Mouse (Mus musculus) lung, embryonic 15.5 days (tissue): ENCODE measurements at regions not wholly inside any gene's neighbourhood (a gene's known extent, or its start where the extent isn't known, plus 50 kb on each side); places are given as distances from the start of the nearest gene placed in this dataset.

ENCODE experiments used
- ATAC-seq: fragments of 200-750 bp; cut with Nextera tagmentation; 2 replicates; pipeline ENCODE4 v1.8.0; 2017; ENCODE audit warnings: moderate number of reproducible peaks, borderline replicate concordance; ENCODE audit not compliant: low FRiP score, low TSS enrichment; ENCODE audit errors: extremely low read depth
- H3K27ac ChIP-seq: fragments of 300-500 bp; sonication (generic); 2 replicates; pipeline ENCODE4 v1.5.1; 2015; ENCODE audit warnings: moderate library complexity, mild to moderate bottlenecking, inconsistent platforms
- H3K27me3 ChIP-seq: fragments of 300-500 bp; sonication (generic); 2 replicates; pipeline ENCODE4 v1.6.1; 2015; ENCODE audit warnings: inconsistent platforms
- H3K36me3 ChIP-seq: fragments of 300-500 bp; sonication (generic); 2 replicates; pipeline ENCODE4 v1.6.1; 2015; ENCODE audit warnings: inconsistent platforms
- H3K4me1 ChIP-seq: fragments of 300-500 bp; sonication (generic); 2 replicates; pipeline ENCODE4 v1.6.1; 2015; ENCODE audit warnings: inconsistent platforms
- H3K4me2 ChIP-seq: fragments of 300-500 bp; sonication (generic); 2 replicates; pipeline ENCODE4 v1.6.1; 2015; ENCODE audit warnings: inconsistent platforms, mild to moderate bottlenecking, moderate library complexity
- H3K4me3 ChIP-seq: fragments of 300-500 bp; sonication (generic); 2 replicates; pipeline ENCODE4 v1.5.1; 2015; ENCODE audit warnings: mild to moderate bottlenecking, inconsistent platforms
- H3K9ac ChIP-seq: fragments of 300-500 bp; sonication (generic); 2 replicates; pipeline ENCODE4 v1.6.1; 2015; ENCODE audit warnings: inconsistent platforms
- H3K9me3 ChIP-seq: fragments of 300-500 bp; sonication (generic); 2 replicates; pipeline ENCODE4 v1.6.1; 2016; ENCODE audit warnings: inconsistent platforms
- WGBS: fragments of 180-500 bp; shearing (Covaris S2); methylation state at CpG from one replicate; pipeline ENCODE4 v1.1.7; 2015; 5-methylcytosine and 5-hydroxymethylcytosine counted together

DNA sequence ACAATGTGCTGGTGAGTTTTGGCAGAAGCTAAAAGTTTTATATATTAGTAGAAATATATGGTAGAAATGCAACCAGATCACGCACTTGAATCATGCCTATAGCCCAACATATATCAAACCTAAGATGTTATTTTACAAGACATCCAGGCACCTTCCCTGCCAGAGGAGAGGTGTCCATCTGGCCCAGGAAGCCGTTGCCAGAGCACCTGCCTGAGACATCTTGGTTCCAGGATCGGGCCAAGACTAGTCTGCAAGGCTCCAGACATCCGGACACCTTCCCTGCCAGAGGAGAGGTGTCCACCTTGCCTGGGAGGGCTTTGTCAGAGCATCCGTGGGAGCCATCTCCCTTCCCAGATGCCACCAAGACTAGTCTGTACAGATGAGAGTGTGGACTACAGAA is 388.5 kb downstream of the Gm11232 start:
- no peak for ATAC-seq
- WGBS = 85% methylated on average over 5 of the region's 5 CpGs
- H3K9ac ChIP-seq = no peak overlapping the region
- H3K9me3 ChIP-seq = no peaks in the 10 kb centered on the region
- no peaks in the 10 kb centered on the region for H3K4me1 ChIP-seq
- H3K36me3 ChIP-seq = no peaks in the 10 kb centered on the region
- no peak overlapping the region for H3K4me3 ChIP-seq
- no peak overlapping the region for H3K4me2 ChIP-seq
- H3K27ac ChIP-seq = no peak overlapping the region
- H3K27me3 ChIP-seq = no peaks in the 10 kb centered on the region

DNA sequence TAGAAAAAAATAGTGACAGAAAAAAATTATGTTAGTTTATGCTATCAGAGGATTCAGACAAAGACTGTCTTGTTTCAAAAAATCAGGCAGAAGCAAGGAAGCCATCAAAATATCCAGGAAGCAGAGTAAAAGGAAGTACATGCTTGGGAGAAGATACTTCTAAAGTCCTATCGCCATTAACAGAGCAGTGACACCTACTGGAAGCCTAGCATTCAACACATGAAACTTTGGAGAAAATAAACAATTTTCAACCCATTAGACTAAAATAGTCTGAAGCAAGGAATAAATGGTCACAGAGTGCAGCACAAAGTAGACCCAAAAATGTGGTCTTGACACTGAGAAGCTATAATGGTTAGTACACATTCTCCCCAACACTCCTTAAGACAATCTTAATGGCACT is 394.0 kb downstream of the Gm11232 start:
- no peak for ATAC-seq
- H3K4me2 ChIP-seq = no peak overlapping the region
- H3K27ac ChIP-seq = no peak overlapping the region
- no peak overlapping the region for H3K9ac ChIP-seq
- H3K4me3 ChIP-seq = no peak overlapping the region
- no peaks in the 10 kb centered on the region for H3K36me3 ChIP-seq
- H3K9me3 ChIP-seq = no peaks in the 10 kb centered on the region
- no peaks in the 10 kb centered on the region for H3K27me3 ChIP-seq
- no peaks in the 10 kb centered on the region for H3K4me1 ChIP-seq
- WGBS = 55% methylated on average over 1 of the region's 1 CpGs

DNA sequence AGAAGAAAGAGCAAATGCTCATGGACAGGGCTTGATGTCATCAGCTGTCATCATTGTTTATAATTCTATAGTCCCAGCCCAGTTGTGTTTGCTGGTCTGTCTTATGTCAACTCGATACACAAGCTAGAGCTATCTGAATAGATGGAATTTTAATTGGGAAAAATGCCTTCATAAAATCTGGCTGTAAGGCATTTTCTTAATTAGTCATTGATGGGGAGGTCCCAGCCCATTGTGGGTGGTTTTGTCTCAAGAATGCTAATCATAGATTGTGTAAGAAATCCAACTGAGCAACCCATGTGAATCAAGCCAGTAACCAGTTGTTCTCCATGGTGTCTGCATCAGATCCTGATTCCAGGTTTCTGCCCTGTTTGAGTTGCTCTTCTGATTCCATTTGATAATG is 400.1 kb downstream of the Gm11232 start:
- no peak overlapping the region for H3K4me3 ChIP-seq
- no peaks in the 10 kb centered on the region for H3K36me3 ChIP-seq
- no peaks in the 10 kb centered on the region for H3K4me1 ChIP-seq
- H3K27ac ChIP-seq = no peak overlapping the region
- 64% methylated on average over 1 of the region's 1 CpGs for WGBS
- H3K9ac ChIP-seq = no peak overlapping the region
- H3K9me3 ChIP-seq = no peaks in the 10 kb centered on the region
- ATAC-seq = no peak
- no peak overlapping the region for H3K4me2 ChIP-seq
- H3K27me3 ChIP-seq = no peaks in the 10 kb centered on the region

DNA sequence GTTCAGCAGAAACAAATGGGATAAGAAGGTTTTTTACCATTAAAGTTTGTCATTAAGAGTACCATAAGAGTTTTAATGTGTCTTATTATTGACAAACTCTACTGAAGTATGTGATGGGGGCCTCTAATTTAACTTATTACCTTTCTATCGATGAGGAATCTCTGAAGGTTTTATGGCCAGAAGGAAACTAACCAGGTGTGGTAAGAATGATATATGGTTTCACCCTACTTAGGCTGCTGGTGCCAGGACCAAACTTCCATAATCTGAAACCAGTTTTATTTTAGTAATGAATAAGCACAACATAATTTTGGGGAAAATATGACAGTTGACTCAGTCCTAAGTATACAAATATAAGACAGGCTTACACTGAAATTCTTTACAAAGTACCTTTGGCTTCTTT is 401.1 kb downstream of the Gm11232 start:
- no peak overlapping the region for H3K4me3 ChIP-seq
- H3K9ac ChIP-seq = no peak overlapping the region
- H3K4me1 ChIP-seq = no peaks in the 10 kb centered on the region
- 80% methylated on average over 1 of the region's 1 CpGs for WGBS
- H3K36me3 ChIP-seq = no peaks in the 10 kb centered on the region
- no peaks in the 10 kb centered on the region for H3K9me3 ChIP-seq
- H3K27ac ChIP-seq = no peak overlapping the region
- H3K4me2 ChIP-seq = no peak overlapping the region
- H3K27me3 ChIP-seq = no peaks in the 10 kb centered on the region
- no peak for ATAC-seq

DNA sequence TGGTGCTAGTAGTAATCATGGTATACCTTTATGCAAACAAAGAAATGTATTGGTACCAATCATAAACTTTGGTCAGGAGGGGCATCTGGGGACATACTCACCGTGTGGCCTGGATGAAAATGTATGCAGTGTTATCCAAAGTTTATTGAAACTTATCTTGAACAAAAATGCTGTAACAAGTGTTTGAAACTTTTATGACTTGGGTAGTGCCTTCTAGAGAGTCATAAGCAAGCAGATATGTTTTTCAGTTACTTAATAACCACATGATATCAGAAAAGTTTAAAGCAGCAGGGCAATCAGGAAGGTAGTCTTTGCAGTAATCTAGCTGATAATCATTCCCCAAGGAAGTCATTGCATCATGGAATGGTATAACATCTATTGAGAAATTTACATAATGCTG is 401.5 kb downstream of the Gm11232 start:
- Histone ChIP-seq H3K27me3 (no peaks in the 10 kb centered on the region), H3K9me3 (no peaks in the 10 kb centered on the region), H3K4me1 (no peaks in the 10 kb centered on the region), H3K36me3 (no peaks in the 10 kb centered on the region), H3K9ac (no peak overlapping the region), H3K4me2 (no peak overlapping the region), H3K27ac (no peak overlapping the region), H3K4me3 (no peak overlapping the region)
- WGBS = 58% methylated on average over 1 of the region's 1 CpGs
- ATAC-seq = no peak

DNA sequence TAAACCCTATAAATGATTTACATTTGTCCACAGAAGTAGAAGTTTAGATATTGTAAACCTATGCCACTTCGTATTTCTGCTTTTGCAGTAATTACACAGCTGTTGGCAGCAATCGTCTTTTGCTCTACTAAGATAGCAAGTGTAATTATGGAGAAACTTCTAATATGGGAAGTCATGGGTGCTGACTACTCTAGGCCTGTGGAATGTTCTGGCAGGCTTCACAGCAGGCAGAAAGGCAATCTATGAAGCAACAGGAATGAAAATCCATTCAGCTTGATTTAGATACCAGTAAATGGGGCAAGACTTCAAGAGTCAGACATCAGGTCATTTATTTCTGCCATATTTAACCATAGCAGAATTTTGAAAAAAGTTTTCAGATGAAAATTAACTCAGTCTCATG is 405.9 kb downstream of the Gm11232 start:
- H3K27ac ChIP-seq = no peak overlapping the region
- WGBS = 63% methylated on average over 2 of the region's 2 CpGs
- H3K9me3 ChIP-seq = no peaks in the 10 kb centered on the region
- no peak overlapping the region for H3K4me2 ChIP-seq
- H3K36me3 ChIP-seq = no peaks in the 10 kb centered on the region
- no peaks in the 10 kb centered on the region for H3K27me3 ChIP-seq
- no peaks in the 10 kb centered on the region for H3K4me1 ChIP-seq
- no peak for ATAC-seq
- H3K9ac ChIP-seq = no peak overlapping the region
- no peak overlapping the region for H3K4me3 ChIP-seq

DNA sequence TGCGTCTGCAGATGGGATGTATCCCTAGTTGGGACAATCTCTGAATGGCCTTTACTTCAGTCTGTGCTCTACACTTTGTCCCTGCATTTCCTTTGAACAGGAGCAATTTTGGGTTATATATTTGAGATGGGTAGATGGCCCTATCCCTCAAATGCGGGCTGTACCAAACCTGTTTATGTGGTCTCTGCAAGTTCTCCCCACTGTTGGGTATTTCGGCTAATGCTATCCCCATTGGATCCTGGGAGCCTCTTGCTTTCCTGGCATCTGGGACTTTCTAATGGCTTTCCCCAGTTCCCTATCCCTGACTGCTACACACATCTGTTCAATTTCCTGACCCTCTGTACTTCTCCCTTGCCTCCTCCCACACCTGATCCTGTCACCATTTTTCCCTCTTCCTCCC is 414.7 kb downstream of the Gm11232 start:
- no peak for ATAC-seq
- no peaks in the 10 kb centered on the region for H3K4me1 ChIP-seq
- WGBS = 83% methylated on average over 3 of the region's 3 CpGs
- H3K4me3 ChIP-seq = no peak overlapping the region
- H3K4me2 ChIP-seq = no peak overlapping the region
- H3K9me3 ChIP-seq = no peaks in the 10 kb centered on the region
- no peak overlapping the region for H3K9ac ChIP-seq
- H3K27me3 ChIP-seq = no peaks in the 10 kb centered on the region
- no peaks in the 10 kb centered on the region for H3K36me3 ChIP-seq
- H3K27ac ChIP-seq = no peak overlapping the region

DNA sequence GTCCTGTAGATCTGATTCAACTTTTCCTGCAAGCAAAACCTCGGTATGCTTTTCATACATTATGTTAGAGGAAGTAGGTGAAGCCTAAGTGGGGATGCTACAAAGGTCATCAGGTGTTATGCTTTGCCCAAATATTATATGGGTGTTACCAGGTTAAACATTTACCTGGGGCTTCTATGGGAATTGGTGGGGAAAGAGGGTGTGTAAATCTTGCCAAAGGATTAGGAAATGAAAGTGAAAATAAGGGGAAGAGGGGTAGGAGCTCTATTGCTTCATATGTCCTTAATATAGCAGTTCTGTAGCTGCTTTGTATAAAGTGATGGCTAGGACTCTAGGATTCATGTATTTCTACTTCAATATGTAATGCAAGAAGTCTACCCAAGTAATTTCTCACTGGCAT is 419.2 kb downstream of the Gm11232 start:
- no peaks in the 10 kb centered on the region for H3K9me3 ChIP-seq
- H3K4me3 ChIP-seq = no peak overlapping the region
- H3K27me3 ChIP-seq = no peaks in the 10 kb centered on the region
- no peaks in the 10 kb centered on the region for H3K36me3 ChIP-seq
- H3K4me1 ChIP-seq = no peaks in the 10 kb centered on the region
- no peak for ATAC-seq
- no peak overlapping the region for H3K27ac ChIP-seq
- 69% methylated on average over 1 of the region's 1 CpGs for WGBS
- H3K9ac ChIP-seq = no peak overlapping the region
- no peak overlapping the region for H3K4me2 ChIP-seq

DNA sequence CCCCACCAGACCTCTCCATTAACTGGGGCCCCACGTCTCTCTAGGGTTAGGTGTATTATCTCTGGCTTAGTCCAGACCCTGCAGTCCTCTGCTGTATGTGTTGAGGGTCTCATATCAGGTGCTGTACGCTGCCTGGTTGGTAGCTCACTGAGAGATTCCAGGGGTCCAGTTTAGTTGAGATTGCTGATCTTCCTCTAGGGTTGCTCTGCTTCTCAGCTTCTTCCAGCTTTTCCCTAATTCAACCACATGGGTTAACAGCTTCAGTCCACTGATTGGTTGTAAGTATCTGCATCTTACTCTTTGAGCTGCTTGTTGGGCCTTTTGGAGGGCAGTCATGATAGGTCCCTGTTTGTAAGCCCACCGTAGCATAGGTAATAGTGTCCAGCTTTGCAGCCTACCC is 425.1 kb downstream of the Gm11232 start:
- ATAC-seq = no peak
- Histone ChIP-seq H3K36me3 (no peaks in the 10 kb centered on the region), H3K27me3 (no peaks in the 10 kb centered on the region), H3K9me3 (no peaks in the 10 kb centered on the region), H3K4me3 (no peak overlapping the region), H3K9ac (no peak overlapping the region), H3K4me1 (no peaks in the 10 kb centered on the region), H3K27ac (no peak overlapping the region), H3K4me2 (no peak overlapping the region)
- 81% methylated on average over 3 of the region's 3 CpGs for WGBS

DNA sequence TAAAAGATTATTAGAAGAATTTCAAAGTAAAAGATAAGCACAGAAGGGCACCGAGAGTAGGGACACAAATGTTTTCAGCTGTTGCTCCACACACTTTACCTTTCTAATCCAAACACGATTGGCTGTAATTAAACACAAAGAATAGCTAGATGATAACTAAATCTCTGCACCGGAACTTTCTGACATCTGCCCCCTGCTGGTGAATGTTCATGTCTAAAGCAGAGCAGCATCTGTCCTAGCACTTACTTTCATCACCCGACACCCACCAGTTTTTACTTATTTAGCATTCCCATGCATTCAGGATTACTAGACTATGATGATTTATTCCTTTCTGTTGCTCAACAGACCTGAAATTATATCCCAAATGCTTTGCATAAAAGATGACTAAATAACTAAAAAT is 425.7 kb downstream of the Gm11232 start:
- ATAC-seq = no peak

DNA sequence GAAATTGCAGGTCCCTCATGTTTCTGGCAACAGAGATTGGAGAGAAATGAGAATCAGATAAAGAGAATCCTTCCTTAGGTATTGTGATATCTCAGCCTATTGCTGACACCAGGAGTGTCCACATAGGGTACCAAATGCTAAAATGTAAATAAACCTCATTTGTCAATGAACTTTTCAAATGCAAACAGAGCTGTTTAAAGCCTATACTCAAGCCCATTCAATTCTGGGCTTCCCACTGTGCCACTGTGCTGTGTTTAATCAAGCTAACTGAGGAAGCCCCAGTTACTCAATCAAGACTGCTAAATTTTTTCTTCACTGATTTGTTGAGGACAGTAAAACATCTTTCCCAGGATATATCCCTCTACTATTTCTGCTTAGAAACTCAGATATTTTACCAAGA is 441.2 kb downstream of the Gm11232 start:
- no peak overlapping the region for H3K4me3 ChIP-seq
- ATAC-seq = no peak

More for the DNA sequence above, 425.7 kb downstream of the Gm11232 start:
- Histone ChIP-seq H3K9me3 (no peaks in the 10 kb centered on the region), H3K27me3 (no peaks in the 10 kb centered on the region), H3K4me3 (no peak overlapping the region), H3K9ac (no peak overlapping the region), H3K4me2 (no peak overlapping the region), H3K27ac (no peak overlapping the region), H3K36me3 (no peaks in the 10 kb centered on the region), H3K4me1 (no peaks in the 10 kb centered on the region)
- WGBS = 67% methylated on average over 4 of the region's 4 CpGs

DNA sequence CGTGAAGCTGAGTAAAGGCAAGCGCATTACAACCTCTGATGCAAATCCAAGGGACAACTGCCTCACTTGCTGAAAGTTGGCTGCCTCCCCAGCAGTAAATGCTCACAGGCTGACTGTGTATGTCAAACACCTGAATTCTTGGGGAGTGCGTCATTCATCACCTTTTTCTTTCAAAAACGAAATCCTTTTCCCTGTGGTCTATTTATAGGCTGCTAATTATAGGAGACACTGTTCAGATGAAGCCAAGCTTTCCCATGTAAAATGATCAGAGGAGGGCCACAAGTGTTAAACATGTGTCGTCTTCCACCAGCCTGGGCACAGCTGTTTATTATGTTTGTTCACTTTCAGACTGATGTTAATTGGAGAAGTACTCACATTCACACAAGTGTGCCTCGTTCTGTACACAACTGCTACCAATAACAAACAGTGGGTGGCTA is 450.6 kb downstream of the Gm11232 start:
- H3K27ac ChIP-seq = 0 out of 2 replicates have a peak overlapping the region, but pooled peaks have one; percentile 0
- 28% methylated on average over 6 of the region's 6 CpGs for WGBS
- H3K9me3 ChIP-seq = no peaks in the 10 kb centered on the region
- no peak overlapping the region for H3K9ac ChIP-seq
- peak; percentile 69; the same call in 1 of the 2 replicates for ATAC-seq
- H3K36me3 ChIP-seq = no peaks in the 10 kb centered on the region
- no peaks in the 10 kb centered on the region for H3K27me3 ChIP-seq
- H3K4me1 ChIP-seq = peaks cover 7% of the 10 kb centered on the region; the same call in 1 of the 2 replicates
- H3K4me2 ChIP-seq = 0 out of 2 replicates have a peak overlapping the region, but pooled peaks have one; percentile 6
- no peak overlapping the region for H3K4me3 ChIP-seq

More for the DNA sequence above, 441.2 kb downstream of the Gm11232 start:
- Histone ChIP-seq H3K27ac (no peak overlapping the region), H3K4me1 (no peaks in the 10 kb centered on the region), H3K27me3 (no peaks in the 10 kb centered on the region), H3K9ac (no peak overlapping the region), H3K9me3 (no peaks in the 10 kb centered on the region), H3K4me2 (no peak overlapping the region), H3K36me3 (no peaks in the 10 kb centered on the region)

DNA sequence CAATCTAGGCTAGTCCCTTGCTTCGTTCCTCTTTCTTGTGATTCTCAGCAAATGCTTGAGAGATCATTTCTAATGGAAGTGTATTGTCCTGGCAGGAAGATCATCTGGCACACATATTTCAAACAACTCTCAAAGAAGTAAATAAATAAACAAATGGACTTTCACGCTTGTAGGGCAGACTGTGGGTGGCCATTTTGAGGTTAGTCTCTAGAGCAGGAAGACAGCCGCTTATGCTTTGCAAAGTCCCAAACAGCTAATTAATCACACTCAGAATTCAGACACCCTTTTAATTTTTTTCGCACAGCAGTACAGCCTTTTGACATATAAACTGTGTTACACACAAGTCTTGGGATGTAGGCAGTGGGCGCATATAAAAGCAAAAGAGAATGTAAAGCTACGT is 451.1 kb downstream of the Gm11232 start:
- peaks cover 7% of the 10 kb centered on the region; the same call in 1 of the 2 replicates for H3K4me1 ChIP-seq
- H3K9me3 ChIP-seq = no peaks in the 10 kb centered on the region
- H3K9ac ChIP-seq = no peak overlapping the region
- ATAC-seq = peak; percentile 91
- H3K27me3 ChIP-seq = no peaks in the 10 kb centered on the region
- 0 out of 2 replicates have a peak overlapping the region, but pooled peaks have one; percentile 6 for H3K4me2 ChIP-seq
- 0 out of 2 replicates have a peak overlapping the region, but pooled peaks have one; percentile 0 for H3K27ac ChIP-seq
- no peak overlapping the region for H3K4me3 ChIP-seq
- H3K36me3 ChIP-seq = no peaks in the 10 kb centered on the region
- WGBS = 43% methylated on average over 6 of the region's 6 CpGs
